Mouse (Mus musculus) fat pad, adult 2 months (tissue): Measurements from ENCODE around the gene Palld.

Experiments used
- DNase-seq: peaks from one replicate; pipeline ENCODE4 v3.0.0-alpha.2; 2011; ENCODE audit warnings: low read depth, low spot score; ENCODE audit errors: extremely low read depth

Gene Palld

DNA sequence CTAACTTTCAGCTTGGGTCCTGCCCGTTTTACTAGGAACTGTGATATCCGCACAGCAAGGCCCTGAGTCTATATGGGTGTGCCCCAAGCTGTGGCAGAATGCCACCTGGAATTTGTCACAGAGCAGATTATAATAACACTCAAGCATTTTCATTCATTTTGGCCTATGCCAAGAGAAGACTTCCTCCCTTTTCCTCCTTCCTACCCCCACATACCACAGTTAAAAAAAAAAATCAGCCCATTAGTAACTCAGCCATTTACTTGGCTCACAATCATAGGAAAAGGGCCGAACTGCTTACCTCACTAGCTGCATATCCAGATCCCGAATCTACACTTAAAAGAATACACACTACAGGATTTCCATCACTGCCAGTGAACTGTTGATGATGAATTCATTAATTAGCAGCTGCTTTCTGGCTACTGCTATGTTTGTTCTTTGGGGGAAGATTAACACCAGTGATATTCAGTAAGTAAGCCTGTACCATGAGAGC is 260.1 kb downstream of the Palld start:
- DNase-seq, result no peak

DNA sequence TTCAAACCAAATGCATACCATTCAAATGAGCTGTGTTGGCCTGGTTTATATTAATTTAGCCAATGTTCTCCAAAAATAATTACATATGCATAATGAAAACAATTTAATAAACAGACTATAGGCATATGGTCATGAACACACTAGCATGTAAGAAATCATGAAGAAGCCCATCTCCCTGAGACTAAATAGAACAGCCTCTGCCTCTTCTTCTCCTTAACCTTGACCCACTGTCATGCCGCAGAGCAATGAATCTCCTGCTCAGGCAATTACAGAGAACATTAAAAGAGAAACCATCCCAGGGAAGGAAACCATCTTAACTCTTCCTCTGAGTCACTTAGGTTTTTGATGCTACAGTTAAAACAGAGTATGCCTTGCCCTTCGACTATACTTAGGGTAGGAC is 262.9 kb downstream of the Palld start:
- no peak for DNase-seq

DNA sequence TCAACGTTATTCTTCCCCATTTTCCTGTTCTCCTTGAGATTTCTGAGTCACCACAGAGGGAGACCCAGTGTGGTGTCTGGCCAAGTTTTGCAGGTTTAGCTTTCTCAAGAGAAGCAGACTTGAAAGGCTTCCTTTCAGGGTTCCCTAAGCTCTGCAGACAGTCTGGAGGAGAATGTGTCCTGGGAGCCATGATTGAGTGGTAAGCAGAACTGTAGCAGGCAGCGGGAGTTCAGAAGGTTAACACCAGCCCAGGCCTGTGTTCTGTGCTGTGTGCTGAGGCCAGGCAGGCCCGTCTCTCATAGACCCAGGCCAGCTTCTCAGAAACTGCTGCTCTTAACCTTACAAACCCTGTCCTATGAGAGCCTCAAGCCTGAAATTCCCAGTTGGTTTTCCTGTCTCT is 263.5 kb downstream of the Palld start:
- DNase-seq, result no peak

DNA sequence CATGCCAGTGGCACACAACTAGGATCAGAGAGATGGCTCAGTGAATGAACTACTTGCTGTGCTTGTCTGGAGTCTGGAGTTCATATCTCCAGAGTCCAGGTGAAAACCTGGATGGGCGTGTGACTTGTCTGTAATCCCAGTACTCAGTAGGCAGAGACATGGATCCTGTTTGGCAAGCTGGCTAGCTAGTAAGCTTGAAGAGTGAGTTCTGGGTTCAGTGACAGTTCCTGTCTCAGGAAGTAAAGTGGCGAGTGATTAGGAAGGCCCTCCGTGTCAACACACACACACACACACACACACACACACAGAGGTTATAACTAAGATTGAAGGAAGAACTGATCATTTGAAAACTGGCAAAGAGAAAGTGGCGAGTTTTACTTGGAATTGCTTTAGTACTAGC is 264.8 kb downstream of the Palld start:
- DNase-seq, result no peak

DNA sequence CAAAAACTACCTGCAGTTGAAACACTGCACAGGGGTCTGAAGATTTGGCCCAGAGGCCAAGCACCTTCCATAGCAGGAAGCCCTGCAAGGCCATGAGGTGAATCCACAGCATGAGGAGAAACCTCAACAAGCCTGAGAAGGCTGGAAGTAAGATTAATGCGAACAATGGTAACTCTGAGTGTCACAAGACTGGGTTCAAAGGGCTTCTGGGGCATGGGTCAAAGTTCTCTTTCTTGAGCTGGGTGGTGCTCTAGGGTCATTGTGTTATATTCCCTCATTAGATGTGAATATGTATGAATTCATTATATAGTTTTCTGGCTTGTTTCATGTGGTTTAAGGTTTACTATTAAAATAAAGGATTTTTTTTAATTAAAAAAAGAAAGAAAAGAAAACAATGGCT is 267.7 kb downstream of the Palld start:
- no peak for DNase-seq

DNA sequence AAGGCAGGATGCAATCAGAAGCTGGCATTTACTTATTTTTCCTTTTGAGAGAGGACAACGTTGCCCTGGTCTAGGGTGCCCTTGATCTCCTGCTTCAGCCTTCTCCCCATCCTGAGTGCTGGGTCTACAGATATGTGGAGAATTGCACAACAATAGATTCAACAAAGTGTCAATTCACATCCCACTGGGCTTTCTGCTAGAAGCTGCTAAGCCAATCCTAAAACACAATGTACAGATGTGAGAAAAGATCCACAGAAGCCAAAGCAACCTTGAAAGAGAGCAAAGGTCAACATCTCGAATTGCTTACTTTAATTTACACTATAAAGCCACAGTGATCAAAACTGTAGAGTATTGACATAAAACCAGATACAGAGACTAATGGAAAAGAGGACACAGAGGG is 270.2 kb downstream of the Palld start:
- no peak for DNase-seq

DNA sequence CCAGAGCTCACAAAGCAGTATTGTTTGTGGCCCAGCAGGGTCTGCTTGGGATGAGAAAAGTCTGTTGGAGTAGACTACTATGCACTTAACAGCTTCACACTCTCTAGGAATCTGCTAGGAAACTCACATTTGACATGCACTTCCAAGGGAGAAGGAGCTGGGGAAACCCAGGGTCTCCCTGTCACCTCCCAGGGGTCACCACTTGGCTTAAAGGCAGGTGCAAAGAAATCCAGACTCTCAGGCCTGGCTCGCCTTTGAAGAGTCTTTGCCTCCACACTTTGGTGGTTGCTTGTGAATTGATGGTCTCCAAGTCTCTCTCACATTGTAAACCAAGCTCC is 272.9 kb downstream of the Palld start:
- DNase-seq, result no peak

DNA sequence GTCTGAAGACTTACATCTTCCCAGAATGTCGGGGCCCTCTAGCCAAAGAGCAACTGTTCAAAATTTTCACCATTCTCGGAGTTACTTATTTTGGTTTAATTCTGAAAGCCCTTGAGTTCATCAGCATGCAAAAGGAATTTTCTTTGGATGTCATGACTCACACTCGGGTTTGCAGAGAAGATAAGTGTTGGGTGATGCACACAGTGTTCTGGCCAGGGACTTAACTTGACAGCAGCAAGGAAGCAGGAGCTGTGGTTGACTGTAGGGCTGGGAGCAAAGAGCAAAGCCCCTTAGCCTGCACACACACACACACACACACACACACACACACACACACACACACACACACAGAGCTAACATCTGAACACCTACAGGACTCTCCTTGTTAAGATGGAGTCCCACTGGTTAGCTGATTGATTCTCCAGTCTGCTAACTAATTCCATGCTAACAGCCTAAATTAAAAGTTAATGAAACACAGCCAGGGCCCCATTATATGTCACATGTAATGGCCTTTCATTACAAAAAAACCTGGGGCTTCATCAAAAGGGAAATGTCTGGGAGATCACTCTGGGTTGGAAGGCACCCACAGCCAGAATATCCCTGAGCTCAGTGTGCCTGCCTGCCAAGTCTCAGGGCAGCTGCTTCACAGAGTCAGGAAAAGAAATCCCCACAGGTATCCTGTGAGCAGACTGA is 273.4 kb downstream of the Palld start:
- DNase-seq, result no peak

DNA sequence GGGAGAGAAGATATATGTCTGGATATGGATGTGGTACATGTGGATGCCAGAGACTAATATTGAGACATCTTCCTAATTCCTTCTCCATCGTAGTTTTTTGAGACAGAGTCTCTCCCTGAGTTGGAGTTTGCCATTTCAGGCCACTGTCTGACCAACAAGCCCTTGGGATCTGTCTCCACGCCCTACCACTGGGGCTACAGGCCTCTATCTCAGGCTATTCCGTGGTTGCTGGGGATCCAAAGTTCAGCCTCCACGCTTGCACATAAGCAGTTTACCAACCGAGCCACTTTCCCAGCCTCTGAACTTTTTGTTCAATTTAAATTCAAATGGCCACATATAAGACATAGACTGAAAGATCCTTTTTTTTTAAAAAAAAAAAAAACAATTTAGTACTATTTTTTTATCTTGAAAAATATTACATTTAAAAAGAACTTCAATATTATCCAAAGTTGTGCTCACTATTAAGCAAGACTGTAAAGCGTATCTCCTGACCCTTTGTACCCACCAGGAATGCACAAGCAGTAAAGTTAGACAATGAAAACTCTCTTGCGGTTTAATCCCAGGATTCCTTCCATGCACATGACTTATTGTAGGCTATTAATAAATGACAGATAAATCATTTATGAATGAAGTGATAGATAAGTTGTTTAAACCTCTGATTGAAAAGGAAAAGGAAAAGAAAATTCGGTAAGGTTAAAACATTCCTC is 276.1 kb downstream of the Palld start:
- no peak for DNase-seq

DNA sequence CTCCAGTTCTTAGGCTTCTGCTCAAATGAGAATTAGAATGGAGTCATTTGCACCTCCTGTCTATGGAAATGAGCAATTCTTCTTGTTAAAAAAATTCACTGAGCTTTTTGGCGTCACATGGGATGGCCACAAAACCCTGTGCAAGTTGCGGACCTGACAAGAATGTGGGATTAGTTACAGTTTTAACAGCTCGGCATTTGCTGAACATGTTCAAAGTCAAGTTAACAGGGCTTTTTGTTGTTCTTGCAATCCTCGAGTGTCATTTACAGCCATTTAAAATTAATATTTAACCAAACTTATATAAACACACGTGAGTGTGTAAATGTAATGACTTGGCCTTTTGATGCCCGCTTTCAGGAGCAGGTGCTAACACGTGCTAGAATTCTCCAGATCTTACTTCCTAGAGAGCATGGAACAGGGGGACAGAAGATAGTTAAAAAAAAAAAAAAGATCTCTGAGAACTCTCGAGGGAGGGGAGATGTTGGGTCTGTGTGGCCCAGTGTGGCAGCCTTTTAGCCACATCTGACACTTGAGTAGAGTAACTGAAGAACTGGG is 276.8 kb downstream of the Palld start:
- DNase-seq, result no peak

DNA sequence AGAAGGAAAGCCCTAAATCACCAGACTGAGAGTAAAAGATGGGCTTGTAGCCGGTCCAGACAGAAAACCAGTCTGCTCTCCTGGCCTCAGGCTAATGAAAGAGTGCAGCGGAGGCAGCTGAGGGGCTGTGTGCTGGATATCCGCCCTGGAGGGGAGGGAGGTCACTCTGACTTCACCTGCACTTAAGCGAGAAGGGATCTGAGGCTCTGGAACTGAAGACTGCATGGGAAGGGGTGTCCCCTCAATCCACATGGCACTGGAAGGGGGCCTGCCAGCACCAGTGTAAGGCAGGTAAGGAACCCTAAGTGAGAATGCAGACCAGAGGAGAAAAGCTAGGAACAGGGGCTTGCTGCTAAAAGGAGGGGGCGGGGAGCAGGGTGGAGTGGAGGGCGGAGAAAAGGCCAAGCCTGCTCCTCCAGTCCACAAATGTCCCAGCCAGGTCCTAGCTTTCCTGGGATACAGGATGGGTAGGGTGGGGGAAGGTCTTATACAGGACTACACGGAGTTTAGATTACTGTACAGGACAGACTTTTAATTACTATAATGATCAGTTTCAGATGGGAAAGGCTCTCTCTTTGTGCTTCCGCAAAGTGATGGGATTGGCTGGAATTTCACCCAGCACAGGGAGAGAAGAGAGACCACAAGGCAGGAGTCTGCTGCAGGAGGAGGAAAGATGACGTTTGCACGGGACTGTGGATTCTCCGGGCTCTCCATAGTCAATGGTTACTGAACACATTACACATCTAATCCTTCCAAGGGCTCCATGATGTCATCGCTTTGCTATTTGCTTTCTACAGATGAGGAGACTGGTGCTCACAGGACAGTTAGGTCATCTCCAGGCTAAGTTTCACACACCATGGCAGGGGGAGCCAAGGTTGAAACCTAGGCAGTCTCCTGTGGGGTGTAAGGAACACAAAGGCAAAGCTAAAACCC is 278.7 kb downstream of the Palld start:
- no peak for DNase-seq

DNA sequence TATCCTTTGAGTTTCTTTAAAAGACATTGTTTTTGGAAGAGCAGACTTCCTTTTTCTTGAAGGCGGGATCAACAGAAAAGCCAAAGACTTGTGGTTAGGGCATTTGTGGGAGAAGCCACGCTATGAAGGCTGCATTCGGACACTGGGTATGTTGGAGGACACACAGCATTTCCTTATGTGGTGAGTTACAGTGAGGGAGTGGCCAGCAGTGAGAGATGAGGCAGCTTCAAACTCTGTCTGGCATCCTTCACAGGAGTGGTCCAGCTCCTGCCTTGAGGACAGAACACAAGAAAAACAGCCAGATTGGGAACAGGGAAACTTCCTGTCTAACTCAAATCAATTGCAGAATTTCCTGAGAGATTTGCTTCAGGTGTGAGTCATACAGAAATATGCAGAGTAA is 281.2 kb downstream of the Palld start:
- DNase-seq, result no peak

DNA sequence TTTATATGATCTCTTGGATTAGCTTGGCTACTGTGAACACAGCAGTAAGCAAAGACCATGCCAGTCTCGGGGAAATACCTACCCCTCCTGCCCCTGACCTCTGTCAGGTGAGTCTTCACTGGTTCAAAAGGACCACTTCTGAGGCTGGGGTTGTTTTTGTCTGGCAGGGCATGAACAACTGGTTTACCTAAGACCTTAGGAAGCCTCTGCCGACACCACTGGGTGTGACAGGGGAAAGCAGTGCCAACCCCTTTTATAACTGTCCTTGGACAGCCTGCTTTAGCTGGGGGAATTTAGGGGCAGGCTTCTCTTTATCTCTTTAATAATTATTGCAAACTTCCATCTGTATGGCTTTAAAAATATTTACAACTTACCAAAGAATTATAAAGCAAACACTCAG is 284.8 kb downstream of the Palld start:
- no peak for DNase-seq

DNA sequence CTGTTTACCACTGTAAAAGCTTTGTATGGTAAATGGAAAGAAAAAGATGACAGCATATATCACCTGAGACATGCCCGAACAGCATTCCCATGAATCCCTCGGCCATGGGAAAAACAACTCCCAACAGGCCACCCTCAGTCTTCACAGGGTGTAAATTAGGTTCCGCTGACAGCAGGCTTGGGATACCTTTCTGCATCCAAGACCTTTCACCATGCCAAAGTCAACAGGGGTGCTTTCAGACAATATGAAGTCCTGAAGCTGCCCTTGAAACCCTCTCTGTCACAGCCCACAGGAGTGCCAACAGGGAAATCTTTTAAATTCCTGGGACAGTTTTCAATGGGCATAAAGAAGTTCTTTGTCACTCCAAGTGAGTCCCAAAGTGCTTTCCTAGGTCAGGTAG is 285.4 kb downstream of the Palld start:
- peak; percentile 54 for DNase-seq

DNA sequence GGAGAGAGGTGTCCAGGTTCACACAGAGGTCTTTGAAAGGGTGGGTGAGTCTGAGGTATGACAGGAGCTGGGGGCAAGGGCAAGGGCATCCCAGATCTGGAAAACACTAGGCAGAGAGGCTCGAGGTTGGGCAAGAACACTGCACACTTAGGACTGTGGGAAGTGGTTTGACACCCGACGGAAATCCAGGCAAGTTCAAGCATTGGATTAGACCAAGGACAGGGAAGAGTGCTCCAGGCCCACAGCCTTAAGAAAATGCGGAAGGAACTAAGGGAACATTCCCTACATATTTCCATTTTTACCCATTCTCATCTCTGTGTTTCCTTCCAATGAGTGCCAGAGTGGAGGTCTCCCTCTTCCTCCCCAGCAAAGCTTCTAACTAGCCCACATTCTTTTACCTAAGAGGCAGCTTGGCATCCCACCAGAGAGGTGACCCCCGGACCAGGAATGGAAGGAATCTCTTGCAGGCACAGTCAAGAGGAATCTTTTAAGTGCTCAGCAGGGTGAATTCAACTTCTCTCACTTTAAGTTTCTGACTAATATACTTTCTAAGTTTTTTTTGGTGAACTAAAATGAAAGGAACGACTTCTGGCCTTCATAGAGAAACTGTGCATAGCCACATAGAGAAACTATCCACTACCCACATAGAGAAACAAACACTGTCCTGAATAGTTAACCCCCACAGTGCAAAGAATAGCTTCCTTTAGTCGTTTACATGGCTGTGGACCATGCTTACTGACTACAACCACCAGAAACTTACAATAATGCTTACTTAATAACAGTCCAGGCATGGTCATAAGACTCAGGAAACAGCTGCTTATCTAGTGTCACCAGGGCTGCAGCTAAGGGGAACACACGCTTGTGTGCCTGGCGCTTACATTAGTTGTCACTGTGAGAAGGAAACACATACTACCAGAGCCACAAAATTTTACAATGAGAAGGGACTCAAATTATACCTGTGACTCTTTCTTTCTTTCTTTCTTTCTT is 286.5 kb downstream of the Palld start:
- DNase-seq, result no peak

DNA sequence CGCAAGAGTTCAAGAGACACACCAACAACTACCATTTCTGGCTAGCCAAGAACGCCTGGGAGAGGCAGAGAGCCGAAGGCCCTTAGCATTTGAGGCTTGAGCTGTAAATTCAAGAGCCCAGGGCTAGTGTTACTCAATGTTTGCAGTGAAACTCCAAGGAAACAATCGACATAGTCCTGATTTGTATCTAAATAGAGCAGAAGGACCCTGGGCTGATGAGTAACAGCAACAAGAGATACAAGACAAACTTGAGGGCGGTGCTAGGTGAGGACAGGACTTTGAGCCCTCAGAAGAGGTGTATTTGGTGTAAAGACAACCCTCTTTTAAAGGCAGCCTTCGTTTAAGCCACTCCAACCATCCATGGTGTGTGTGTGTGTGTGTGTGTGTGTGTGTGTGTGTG is 290.7 kb downstream of the Palld start:
- DNase-seq, result no peak

DNA sequence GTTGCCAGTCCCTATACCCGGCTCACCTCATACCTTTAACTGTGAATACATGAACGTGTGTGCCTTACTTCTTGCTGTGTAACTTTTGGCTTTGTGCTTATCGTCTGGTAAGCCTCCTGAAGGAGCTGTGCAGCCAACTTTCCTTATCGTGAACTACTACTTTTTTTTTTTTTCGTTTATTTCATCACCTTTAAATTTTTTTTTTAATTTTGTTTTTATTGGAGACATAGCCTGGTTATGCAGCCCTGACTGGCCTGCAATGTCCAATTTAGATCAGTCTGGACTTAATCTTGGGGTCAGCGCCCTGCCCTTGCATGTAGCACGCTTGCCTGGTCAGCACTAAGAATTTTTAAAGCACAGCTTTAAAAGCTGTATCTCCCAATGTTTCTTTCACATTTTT is 291.4 kb downstream of the Palld start:
- DNase-seq, result no peak

DNA sequence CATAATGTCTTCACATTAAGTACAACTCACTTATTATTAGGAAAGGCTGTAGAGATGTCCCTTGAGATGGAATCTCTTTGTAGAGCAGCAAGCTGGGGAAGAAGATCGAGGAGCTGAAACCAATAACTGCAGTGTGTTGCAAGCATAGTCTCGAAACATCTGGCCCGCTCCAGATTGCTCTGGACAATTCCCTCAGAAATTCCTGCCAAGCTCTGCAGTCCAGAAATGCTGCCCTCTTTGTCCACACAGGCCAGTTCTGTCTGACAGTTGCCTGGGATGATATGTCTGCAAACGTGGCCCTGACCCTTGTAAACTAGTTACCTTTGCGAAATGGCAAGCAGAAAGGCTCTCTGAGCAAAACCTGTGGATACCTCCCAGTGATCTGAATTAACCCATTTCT is 291.9 kb downstream of the Palld start:
- DNase-seq, result no peak

DNA sequence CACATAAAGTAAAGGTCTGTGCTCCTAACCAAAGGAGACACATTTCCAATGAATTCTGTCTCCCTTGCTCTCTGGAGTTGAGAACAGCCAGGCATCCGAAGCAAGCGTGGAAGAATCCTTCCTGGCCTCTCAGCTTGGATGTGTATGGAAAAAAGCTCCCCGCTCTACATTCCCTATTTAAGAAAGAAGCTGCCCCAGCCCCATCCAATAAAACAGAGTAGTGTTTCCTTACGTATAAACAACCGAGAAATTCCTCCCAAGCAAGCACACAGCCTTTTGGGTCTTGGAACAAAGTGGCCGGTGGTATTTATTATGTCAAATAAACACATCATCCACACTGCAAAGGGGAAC is 295.1 kb downstream of the Palld start:
- DNase-seq, result no peak

DNA sequence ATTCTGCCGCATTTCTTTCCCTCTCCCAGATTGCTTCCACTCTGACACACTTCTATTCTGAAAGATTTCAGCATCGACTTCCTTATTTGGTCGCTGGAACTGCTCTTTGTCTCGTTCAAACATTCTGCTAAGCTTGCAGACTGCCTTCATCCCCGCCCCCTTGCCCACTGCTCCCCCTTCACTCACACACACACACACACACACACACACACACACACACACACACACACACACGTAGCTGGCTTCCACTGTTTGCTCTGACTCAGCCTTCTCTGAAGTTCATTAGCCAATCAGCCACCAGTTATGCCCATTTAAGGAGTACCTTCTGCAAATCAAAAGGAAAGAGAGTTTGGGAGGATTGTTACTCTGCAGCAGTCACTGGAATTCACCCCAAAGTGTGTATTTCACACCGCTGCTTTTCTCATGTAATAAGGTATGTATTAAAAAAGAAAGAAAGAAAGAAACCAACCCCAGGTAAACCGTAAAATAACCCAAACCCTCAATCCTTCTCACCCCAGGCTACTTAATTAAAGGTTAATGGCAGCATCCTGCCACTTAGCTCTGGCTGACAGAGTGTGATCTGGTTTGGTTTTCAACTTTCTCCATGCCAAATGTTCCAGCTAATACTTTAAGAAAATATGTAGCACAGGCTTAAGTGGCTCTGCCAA is 295.6 kb downstream of the Palld start:
- peak; percentile 46 for DNase-seq
